Mouse (Mus musculus): ENCODE data around the gene Cdca4.

GRCm38 (mm10) chr12:112876332-112877072 is 47.3 kb upstream of the Cdca4 start:
- TF ChIP-seq CTCF (IDR thresholded peaks at IDR 0.05; ENCODE audit: low read depth, low read length) (no peak), POLR2A (IDR thresholded peaks at IDR 0.05; ENCODE audit: borderline replicate concordance, low read depth, low read length) (no peak)

Data from bone marrow macrophage, adult 2 months (primary cell).